Mouse (Mus musculus) cortical plate, adult 2 months (tissue): ENCODE measurements at regions not wholly inside any gene's neighbourhood (a gene's known extent, or its start where the extent isn't known, plus 50 kb on each side); places are given as distances from the start of the nearest gene placed in this dataset.

Experiments used
- CTCF ChIP-seq: fragments of 200-500 bp; IDR thresholded peaks from 2 replicates; pipeline ENCODE4 v1.5.1; 2011; ENCODE audit warnings: mild to moderate bottlenecking, control low read depth, low read length; ENCODE audit not compliant: insufficient read depth; ENCODE audit errors: extremely low read depth
- POLR2A ChIP-seq: fragments of 200-500 bp; IDR thresholded peaks from 2 replicates; pipeline ENCODE4 v1.6.1; 2011; ENCODE audit warnings: mild to moderate bottlenecking, low read length, control low read depth; ENCODE audit not compliant: insufficient read depth; ENCODE audit errors: extremely low read depth

- no peak for TF ChIP-seq POLR2A
- no peak for TF ChIP-seq CTCF
Observed at GRCm38 (mm10) chr7:70588061-70588460, 221.5 kb upstream of the Nr2f2 start.
